In genomic region chr1:74401015-74401702, GRCm38 (mm10) we compare ENCODE assay signal across 22 mouse cellular contexts. TPM values are rescaled to one million over a fixed set of nuclear protein-coding genes. Genes with fewer than 3 reads are reported as not detected.
DNase-seq lines count a peak whose midpoint lies in the region; ATAC-seq and TF ChIP-seq lines count a peak whose summit lies in the region.
"Had no signal": no experiment of that assay in that cellular context is flagged by ENCODE, and none has a peak within 500 bp of the region (broad histone marks: within the 10 kb centered on the region; RNA-seq: fewer than 3 reads in every experiment).

No protein-coding gene starts in this region.

- no peaks in the 10 kb centered on the region for H3K36me3 ChIP-seq in heart, embryonic 13.5 days
- H3K36me3 ChIP-seq in heart, adult 2 months (ENCODE audit: control insufficient read depth, insufficient read depth, low read length) = no peaks in the 10 kb centered on the region
- H3K36me3 ChIP-seq in liver, embryonic 16.5 days (ENCODE audit: control insufficient read depth, insufficient read depth) = no peaks in the 10 kb centered on the region
- H3K36me3 ChIP-seq: embryonic facial prominence, embryonic 10.5 days; forebrain, embryonic 15.5 days; kidney, embryonic 15.5 days; midbrain, embryonic 12.5 days had no signal

- H3K9ac ChIP-seq in heart, embryonic 13.5 days = peak overlapping the region; percentile 30; the same call in 1 of the 2 replicates
- H3K9ac ChIP-seq in heart, adult 2 months (ENCODE audit: low read depth, low read length) = no peak overlapping the region
- H3K9ac ChIP-seq in liver, embryonic 16.5 days (ENCODE audit: low read depth, low read length) = peak overlapping the region; percentile 43
- H3K9ac ChIP-seq: forebrain, embryonic 15.5 days; kidney, embryonic 15.5 days; midbrain, embryonic 12.5 days had no signal

- peaks cover 13% of the 10 kb centered on the region for H3K4me1 ChIP-seq in heart, embryonic 13.5 days
- H3K4me1 ChIP-seq in heart, adult 2 months (ENCODE audit: control insufficient read depth, insufficient read depth, low read length) = peaks cover 5% of the 10 kb centered on the region; the same call in 1 of the 2 replicates
- H3K4me1 ChIP-seq in liver, embryonic 16.5 days (ENCODE audit: control insufficient read depth, low read depth, low read length) = peaks cover 32% of the 10 kb centered on the region

- TF ChIP-seq CTCF in heart, adult 2 months (IDR thresholded peaks at IDR 0.05) = no peak

- ATAC-seq in heart, embryonic 13.5 days (ENCODE audit: extremely low read depth, insufficient number of reproducible peaks, low FRiP score, low TSS enrichment) = no peak
- ATAC-seq in liver, embryonic 16.5 days (ENCODE audit: low read depth) = no peak
- ATAC-seq: forebrain, embryonic 15.5 days; hindbrain, embryonic 16.5 days; intestine, embryonic 16.5 days had no signal

- H3K27ac ChIP-seq in heart, embryonic 13.5 days (replicated peaks) = no peak overlapping the region
- no peak overlapping the region for H3K27ac ChIP-seq in heart, adult 2 months
- peak overlapping the region; percentile 56 for H3K27ac ChIP-seq in liver, embryonic 16.5 days (ENCODE audit: low read length)
- H3K27ac ChIP-seq: embryonic facial prominence, embryonic 10.5 days; forebrain, embryonic 15.5 days; kidney, embryonic 15.5 days; macrophage; midbrain, embryonic 12.5 days had no signal

- 39% methylated on average over 16 of the region's 16 CpGs for WGBS in heart, embryonic 13.5 days
- WGBS in heart, adult 2 months = 38% methylated on average over 16 of the region's 16 CpGs
- 32% methylated on average over 16 of the region's 16 CpGs for WGBS in liver, embryonic 16.5 days (ENCODE audit: insufficient replicate concordance)

- H3K79me2 ChIP-seq in heart, adult 2 months (replicated peaks; ENCODE audit: control insufficient read depth, insufficient read depth, low read length) = no peaks in the 10 kb centered on the region

- TF ChIP-seq POLR2A in heart, adult 2 months (IDR thresholded peaks at IDR 0.05; ENCODE audit: insufficient read depth, low read depth, low read length) = no peak

- H3K27me3 ChIP-seq in heart, embryonic 13.5 days (replicated peaks) = no peaks in the 10 kb centered on the region
- no peaks in the 10 kb centered on the region for H3K27me3 ChIP-seq in heart, adult 2 months (ENCODE audit: control insufficient read depth, insufficient read depth, low read length)
- no peaks in the 10 kb centered on the region for H3K27me3 ChIP-seq in liver, embryonic 16.5 days (ENCODE audit: control insufficient read depth, insufficient read depth, low read depth, low read length)
- H3K27me3 ChIP-seq: forebrain, embryonic 15.5 days; kidney, embryonic 15.5 days; midbrain, embryonic 12.5 days had no signal

- no peaks in the 10 kb centered on the region for H3K9me3 ChIP-seq in heart, embryonic 13.5 days
- H3K9me3 ChIP-seq in liver, embryonic 16.5 days (replicated peaks; ENCODE audit: control insufficient read depth, low read length) = no peaks in the 10 kb centered on the region
- H3K9me3 ChIP-seq: embryonic facial prominence, embryonic 10.5 days; forebrain, embryonic 15.5 days; kidney, embryonic 15.5 days; midbrain, embryonic 12.5 days had no signal

- TF ChIP-seq EP300 in heart, adult 2 months (IDR thresholded peaks at IDR 0.05; ENCODE audit: insufficient read depth, low read depth, low read length) = no peak

- peak overlapping the region; percentile 39 for H3K4me2 ChIP-seq in heart, embryonic 13.5 days
- peak overlapping the region; percentile 61 for H3K4me2 ChIP-seq in liver, embryonic 16.5 days (ENCODE audit: low read depth, low read length)
- H3K4me2 ChIP-seq: forebrain, embryonic 15.5 days; kidney, embryonic 15.5 days; midbrain, embryonic 12.5 days had no signal

- intact Hi-C loops in heart, adult 2 months (cut with DNase I) = no loop called here

- H3K4me3 ChIP-seq in heart, embryonic 13.5 days = no peak overlapping the region; the same call in 1 of the 2 replicates
- H3K4me3 ChIP-seq in heart, adult 2 months = no peak overlapping the region
- H3K4me3 ChIP-seq in liver, embryonic 16.5 days (ENCODE audit: low read depth, low read length) = peak overlapping the region; percentile 20
- H3K4me3 ChIP-seq: embryonic facial prominence, embryonic 10.5 days; forebrain, embryonic 15.5 days; kidney, embryonic 15.5 days; midbrain, embryonic 12.5 days had no signal

- DNase-seq in heart, adult 2 months = no peak
- DNase-seq in ES-CJ7 (ENCODE audit: low read depth, low spot score) (peak; percentile 73), ZHBTc4 (ENCODE audit: low read depth, low spot score) (peak; percentile 53)
- no peak for DNase-seq in layer of hippocampus, postnatal 36 days
- no peak for DNase-seq in right cerebral cortex, postnatal 10 days (ENCODE audit: low spot score in 2 of 2)
- DNase-seq: adrenal gland, adult 8-10 months; B cell, adult 2 months; cerebellum, adult 9-10 months; gastrocnemius, postnatal 14 days; right cerebral cortex, adult 18-20 months; thymus, adult 18-20 months had no signal

RNA-seq across cellular contexts. Expression of gene Vil1, which starts 8.0 kb away (rescaled TPM):
- 0.19 and 0.45 TPM in 2 replicates for polyA plus RNA-seq in heart, embryonic 13.5 days (2015; fragmentation: Nextera tagmentation; extraction: Ambion mirVana)
- under 1 TPM; 0.80 to 0.97 TPM for total RNA-seq in heart, adult 2 months (2021)
- 0.27 and 0.29 TPM in 2 replicates for polyA plus RNA-seq in heart, adult 2 months (2012; rRNA removed)
- polyA plus RNA-seq in liver, embryonic 16.5 days (2015; fragmentation: Nextera tagmentation; extraction: Ambion mirVana) = 0.69 and 1.6 TPM in 2 replicates
- total RNA-seq in layer of hippocampus, postnatal 36 days (2021) = under 1 TPM; 0.10 to 0.33 TPM
- total RNA-seq: monocyte, adult 5-6 weeks had no signal

RNA-seq across cellular contexts. Expression of gene Ctdsp1, which starts 9.8 kb away (rescaled TPM):
- 57.3 and 60.4 TPM in 2 replicates for polyA plus RNA-seq in heart, embryonic 13.5 days (2015; fragmentation: Nextera tagmentation; extraction: Ambion mirVana)
- total RNA-seq in heart, adult 2 months (2021) = 100 to 1,000 TPM; 122 to 137 TPM
- polyA plus RNA-seq in heart, adult 2 months (2012; rRNA removed) = 122 and 127 TPM in 2 replicates
- 45.9 and 48.6 TPM in 2 replicates for polyA plus RNA-seq in liver, embryonic 16.5 days (2015; fragmentation: Nextera tagmentation; extraction: Ambion mirVana)
- total RNA-seq in layer of hippocampus, postnatal 36 days (2021) = 10 to 100 TPM; 25.9 to 28.4 TPM

RNA-seq across cellular contexts. Expression of gene Slc11a1, which starts 26.2 kb away (rescaled TPM):
- polyA plus RNA-seq in heart, embryonic 13.5 days (2015; fragmentation: Nextera tagmentation; extraction: Ambion mirVana) = 2.8 and 3.1 TPM in 2 replicates
- total RNA-seq in heart, adult 2 months (2021) = 1 to 10 TPM; 5.2 to 5.8 TPM
- polyA plus RNA-seq in heart, adult 2 months (2012; rRNA removed) = 12.3 and 13.0 TPM in 2 replicates
- polyA plus RNA-seq in liver, embryonic 16.5 days (2015; fragmentation: Nextera tagmentation; extraction: Ambion mirVana) = 17.4 and 17.9 TPM in 2 replicates
- 1 to 10 TPM; 2.6 to 3.6 TPM for total RNA-seq in layer of hippocampus, postnatal 36 days (2021)

RNA-seq across cellular contexts. Expression of gene Catip, which starts 39.3 kb away (rescaled TPM):
- polyA plus RNA-seq in heart, embryonic 13.5 days (2015; fragmentation: Nextera tagmentation; extraction: Ambion mirVana) = 0.33 and 0.38 TPM in 2 replicates
- total RNA-seq in heart, adult 2 months (2021) = under 1 TPM; 0.29 to 0.34 TPM
- 1.1 and 2.3 TPM in 2 replicates for polyA plus RNA-seq in heart, adult 2 months (2012; rRNA removed)
- polyA plus RNA-seq in liver, embryonic 16.5 days (2015; fragmentation: Nextera tagmentation; extraction: Ambion mirVana) = 0.05 and 0.08 TPM in 2 replicates
- total RNA-seq in layer of hippocampus, postnatal 36 days (2021) = 1 to 10 TPM; 1.0 to 1.2 TPM
- total RNA-seq: common myeloid progenitor, adult 5-6 weeks had no signal

Comparison
In these comparisons a context has a peak if more than half of its experiments do, and no peak if none do; other contexts are left out.
1. DNase-seq: peak in ES-CJ7 (single experiment) and ZHBTc4 (single experiment); none in heart, adult 2 months (0 of 2), layer of hippocampus, postnatal 36 days (0 of 2) and right cerebral cortex, postnatal 10 days (0 of 2).